Mouse (Mus musculus): ENCODE data around the gene Anks1b.

- no peak for TF ChIP-seq POLR2A (IDR thresholded peaks at IDR 0.05; ENCODE audit: low read depth, low read length)
- no peak for TF ChIP-seq CTCF (conservative IDR thresholded peaks at IDR 0.05; ENCODE audit: insufficient read depth, insufficient read length, low read depth, low read length)
Observed at GRCm38 (mm10) chr10:90531813-90532212, 658.5 kb downstream of the Anks1b start.

All from kidney, adult 2 months (tissue).